Mouse (Mus musculus): ENCODE measurements around the gene Ccdc22.

Ccdc22 gene

DNA sequence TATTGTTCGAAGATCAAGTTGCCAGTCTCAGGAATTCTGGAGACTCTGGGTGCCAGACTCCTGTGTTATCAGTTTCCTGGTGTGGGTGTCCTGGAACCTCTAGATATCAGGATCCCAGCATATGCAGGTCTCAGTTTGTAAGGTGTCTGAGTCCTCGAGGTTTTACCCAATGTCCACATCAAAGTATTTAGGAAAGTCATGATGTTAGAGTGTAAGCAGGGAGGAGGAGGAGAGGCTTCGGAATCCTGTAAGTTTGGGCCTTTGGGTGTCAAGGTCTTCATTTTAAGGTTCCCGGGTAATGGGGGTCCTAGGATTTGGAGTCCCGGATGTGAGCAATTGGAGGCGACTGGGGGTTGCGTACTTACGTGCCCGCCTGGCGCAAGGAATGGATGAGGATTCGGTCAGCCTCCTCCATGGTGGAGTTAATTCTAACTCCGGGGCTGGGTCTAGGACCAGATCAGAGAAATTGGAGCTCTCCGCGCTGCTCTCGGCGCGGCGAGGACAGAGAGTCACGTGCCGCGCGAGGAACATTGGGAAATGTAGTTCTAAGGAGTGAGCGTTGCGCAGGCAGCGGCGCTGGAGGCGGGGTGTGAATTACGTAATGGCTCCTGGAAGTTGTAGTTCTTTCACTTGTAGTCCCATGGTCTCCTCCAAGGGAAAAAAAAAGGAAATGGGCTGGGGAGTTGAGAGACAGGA lies at the start of gene Ccdc22:
Ccdc22 (minus strand) TSS at position 639 of the 696 bp plus-strand sequence.
- CTCF ChIA-PET: interaction anchor here in 1 of 4 experiments (0.6 kb wide), 1 partner anchor 35 kb away, joined by 8 read pairs; no protein-coding TSS in a partner anchor
- POLR2A ChIA-PET: interaction anchor here in 1 of 4 experiments (0.6 to 1.0 kb wide), 5 partner anchors 9 to 470 kb away, joined by 3 to 5 read pairs (median 3); partner anchors contain the start of genes Gpkow, Ppp1r3f and Suv39h1

DNA sequence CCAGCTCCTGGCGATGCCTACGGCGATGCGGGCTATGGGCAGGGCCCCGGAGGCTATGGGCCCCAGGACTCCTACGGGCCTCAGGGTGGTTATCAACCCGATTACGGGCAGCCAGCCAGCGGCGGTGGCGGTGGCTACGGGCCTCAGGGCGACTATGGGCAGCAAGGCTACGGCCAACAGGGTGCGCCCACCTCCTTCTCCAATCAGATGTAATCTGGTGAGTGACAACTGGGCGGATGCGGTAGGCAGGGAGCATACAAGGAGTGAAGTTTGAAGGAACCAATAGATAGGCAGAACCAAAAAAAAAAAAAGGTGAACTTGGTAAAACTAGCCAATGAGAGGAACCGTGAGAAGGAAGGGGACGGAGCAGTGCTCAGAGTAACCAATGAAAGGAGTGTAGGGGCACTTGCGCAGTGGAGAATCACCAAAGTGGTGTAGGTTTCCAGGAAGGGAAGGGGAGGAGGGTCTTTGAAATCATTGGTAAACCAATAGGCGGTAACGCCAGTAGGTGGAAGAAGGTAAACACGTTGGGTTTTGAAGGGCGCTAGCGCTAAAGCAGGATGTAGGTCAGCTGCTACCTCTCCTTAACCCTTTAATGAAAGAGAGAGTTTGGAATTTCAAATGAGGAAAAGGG lies 43.5 kb upstream of the Ccdc22 start:
- ChIA-PET CTCF (no interaction called here), POLR2A (interaction anchor here in 3 of 4 experiments (0.6 to 1.7 kb wide), 11 partner anchors 10 to 350 kb away, joined by 3 to 14 read pairs (median 4); partner anchors contain the start of genes Clcn5 (in 1 of the 3) and Tfe3 (in 1 of the 3))

DNA sequence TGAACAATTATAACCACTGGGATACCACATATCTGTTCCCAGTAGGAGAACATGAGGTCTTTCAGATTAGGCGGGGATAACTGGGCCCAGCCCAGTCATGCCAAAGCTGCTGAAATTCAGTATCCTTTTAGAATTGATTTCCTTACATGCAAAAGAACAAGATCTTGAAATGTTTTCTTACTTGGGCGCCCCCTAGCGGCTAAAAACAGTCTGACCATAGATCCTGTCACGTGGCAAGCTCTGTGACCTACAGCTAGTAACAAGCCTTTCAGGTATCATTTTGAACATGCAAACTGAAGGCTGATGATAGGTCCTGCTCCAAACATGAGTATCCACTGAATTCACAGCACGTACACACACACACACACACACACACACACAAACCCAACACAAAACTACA lies 40.0 kb upstream of the Ccdc22 start:
- CTCF ChIA-PET: interaction anchor here in 3 of 4 experiments (0.5 to 1.6 kb wide), 18 partner anchors 8 to 735 kb away, joined by 3 to 7 read pairs (median 4); partner anchors contain the start of genes Gpkow (in 1 of the 3), Plp2 (in 1 of the 3) and Ppp1r3f (in 1 of the 3)
- POLR2A ChIA-PET: interaction anchor here in 3 of 4 experiments (0.6 to 1.6 kb wide), 16 partner anchors 8 to 223 kb away, joined by 3 to 7 read pairs (median 3); partner anchors contain the start of genes Plp2 (in 2 of the 3), Ppp1r3f (in 2 of the 3) and Wdr45 (in 1 of the 3)

DNA sequence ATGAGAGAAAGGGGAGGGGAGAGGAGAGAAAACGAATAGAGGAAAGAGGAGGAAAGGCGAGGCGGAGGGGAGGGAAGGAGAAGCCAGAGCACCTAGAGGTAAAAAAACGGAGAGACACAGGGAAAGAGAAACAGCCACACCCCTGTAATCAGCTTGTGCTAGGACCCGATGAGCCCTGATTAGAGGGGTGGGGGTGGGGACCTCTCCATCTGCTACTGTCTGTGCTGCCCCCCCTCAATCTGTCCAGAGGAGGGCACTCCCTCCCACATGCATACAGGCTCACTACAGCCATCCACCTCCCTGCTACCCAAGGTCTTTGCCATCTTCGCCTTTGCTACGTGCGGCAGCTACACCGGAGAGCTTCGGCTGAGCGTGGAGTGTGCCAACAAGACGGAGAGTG lies 35.5 kb upstream of the Ccdc22 start:
- POLR2A ChIA-PET: interaction anchor here in 2 of 4 experiments (0.6 to 0.9 kb wide), 3 partner anchors 189 to 313 kb away, joined by 3 read pairs; no protein-coding TSS in a partner anchor
- CTCF ChIA-PET: interaction anchor here in 2 of 4 experiments (0.6 to 0.7 kb wide), 2 partner anchors 18 to 318 kb away, joined by 3 read pairs; no protein-coding TSS in a partner anchor

DNA sequence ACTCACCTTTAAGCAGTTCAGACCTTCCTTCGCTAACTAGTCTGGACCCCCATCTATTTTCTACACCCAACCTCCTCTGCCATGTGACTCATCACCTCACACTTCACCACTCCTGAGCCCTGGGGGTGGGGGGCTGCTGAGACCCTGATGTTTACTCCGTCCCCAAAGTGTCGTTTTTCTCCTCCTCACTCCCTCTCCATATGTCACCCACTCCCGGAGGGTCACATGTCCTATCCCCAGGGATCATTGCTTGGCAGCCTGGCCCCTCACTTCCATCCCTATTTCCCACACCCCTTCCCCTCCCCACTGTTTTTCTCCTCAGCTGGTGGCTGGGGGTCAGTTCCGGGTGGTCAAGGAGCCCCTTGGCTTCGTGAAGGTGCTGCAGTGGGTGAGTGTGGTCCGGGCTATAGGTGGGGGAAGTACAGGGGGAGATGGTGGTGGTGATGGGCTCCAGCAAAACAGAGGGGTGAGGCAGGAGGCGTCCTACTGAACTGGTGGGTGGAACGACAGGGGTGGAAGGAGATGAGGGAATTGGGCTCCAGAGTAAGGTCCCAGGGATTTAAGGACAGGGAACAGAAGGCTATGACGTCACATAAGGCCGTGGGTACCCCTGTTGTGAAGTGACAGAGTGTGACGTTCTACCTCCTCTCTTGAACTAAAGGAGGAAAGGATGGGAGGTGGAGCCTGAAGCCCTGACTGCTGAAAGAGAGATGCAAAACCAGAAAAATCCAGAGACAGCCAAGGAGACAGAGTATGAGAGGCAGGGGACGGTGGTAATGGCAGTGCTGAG lies 34.4 kb upstream of the Ccdc22 start:
- CTCF ChIA-PET: interaction anchor here in 1 of 4 experiments (0.7 kb wide), 1 partner anchor 35 kb away, joined by 8 read pairs; no protein-coding TSS in a partner anchor
- POLR2A ChIA-PET: no interaction called here

DNA sequence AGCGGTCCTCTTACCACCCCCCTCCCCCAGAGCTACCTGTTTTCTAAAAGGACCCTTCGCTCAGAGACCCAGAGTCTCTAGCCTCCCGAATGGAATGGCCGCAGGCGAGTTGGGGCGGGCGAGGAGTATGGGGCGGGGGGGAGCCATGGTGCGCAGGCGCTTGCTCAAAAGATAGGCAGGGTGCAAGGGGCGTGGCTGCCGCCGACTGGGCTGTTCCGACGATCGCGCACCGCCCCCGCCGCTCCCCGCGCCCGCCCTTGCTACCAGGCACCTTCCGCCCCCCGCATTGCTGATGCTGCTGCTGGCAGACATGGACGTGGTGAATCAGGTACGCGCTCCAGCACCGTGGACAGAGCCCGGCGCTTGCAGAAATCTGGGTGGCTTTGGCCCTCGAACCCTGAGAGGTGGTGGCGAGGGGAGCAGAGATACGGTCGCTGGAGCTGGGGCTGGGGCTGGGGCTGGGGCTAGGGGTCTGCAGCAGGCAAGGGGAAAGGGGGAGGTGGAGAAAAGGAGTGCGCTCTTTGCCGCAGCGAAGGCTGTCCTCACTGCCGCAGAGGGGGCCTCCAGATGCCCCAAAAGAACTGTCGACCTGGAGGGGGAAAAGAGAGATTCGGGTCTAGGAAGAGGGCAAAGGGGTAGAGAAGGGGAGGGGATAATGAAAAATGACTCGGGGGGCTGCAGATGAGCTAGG lies 33.2 kb upstream of the Ccdc22 start, which contains the start of gene Syp:
Syp (plus strand) TSS at position 71 of the 691 bp plus-strand sequence.
- ChIA-PET POLR2A (interaction anchor here in 3 of 4 experiments (0.6 to 0.8 kb wide), 4 partner anchors 27 to 284 kb away, joined by 3 read pairs; no protein-coding TSS in a partner anchor), CTCF (no interaction called here)

DNA sequence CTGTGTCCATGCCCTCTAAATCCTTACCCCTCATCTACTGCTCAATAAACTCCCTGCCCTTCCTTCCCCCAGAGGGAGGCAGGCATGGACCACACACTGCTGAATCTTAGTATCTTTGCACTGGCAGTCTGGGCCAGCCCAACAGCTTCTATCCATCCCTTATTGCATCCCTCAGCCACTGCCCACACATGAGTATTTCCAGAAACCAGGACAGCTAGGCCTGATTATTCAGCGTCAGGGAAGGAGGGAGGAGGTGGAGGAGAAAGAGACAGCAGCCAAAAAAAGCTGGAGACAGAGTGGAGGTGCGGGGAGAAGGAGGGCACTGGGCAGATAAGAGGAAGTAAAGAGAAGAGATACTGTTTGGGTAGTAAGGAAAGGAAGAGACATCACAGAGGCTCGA lies 29.8 kb upstream of the Ccdc22 start:
- ChIA-PET POLR2A (no interaction called here), CTCF (interaction anchor here in 1 of 4 experiments (1.1 kb wide), 1 partner anchor 10 kb away, joined by 3 read pairs; no protein-coding TSS in a partner anchor)

DNA sequence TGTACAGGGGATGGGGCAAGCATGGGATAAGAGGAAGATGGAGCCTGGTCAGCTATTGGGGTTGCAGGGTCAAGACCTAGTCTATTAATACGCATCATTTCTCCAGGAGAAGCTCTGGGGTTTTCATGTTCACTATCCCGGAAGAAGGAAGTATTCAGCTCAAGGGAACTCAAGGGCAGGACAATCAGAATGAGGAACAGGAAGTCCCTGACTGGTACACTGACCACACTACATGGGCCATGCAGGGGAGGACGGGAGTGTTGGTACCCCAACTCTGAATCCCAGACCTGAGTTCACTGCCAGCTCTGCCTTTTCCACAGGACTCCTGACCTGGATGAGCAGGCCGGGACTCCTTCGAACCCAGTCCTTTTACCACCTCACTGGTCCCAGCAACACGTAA lies 27.2 kb upstream of the Ccdc22 start:
- POLR2A ChIA-PET: interaction anchor here in 1 of 4 experiments (0.5 kb wide), 1 partner anchor 36 kb away, joined by 3 read pairs; no protein-coding TSS in a partner anchor

DNA sequence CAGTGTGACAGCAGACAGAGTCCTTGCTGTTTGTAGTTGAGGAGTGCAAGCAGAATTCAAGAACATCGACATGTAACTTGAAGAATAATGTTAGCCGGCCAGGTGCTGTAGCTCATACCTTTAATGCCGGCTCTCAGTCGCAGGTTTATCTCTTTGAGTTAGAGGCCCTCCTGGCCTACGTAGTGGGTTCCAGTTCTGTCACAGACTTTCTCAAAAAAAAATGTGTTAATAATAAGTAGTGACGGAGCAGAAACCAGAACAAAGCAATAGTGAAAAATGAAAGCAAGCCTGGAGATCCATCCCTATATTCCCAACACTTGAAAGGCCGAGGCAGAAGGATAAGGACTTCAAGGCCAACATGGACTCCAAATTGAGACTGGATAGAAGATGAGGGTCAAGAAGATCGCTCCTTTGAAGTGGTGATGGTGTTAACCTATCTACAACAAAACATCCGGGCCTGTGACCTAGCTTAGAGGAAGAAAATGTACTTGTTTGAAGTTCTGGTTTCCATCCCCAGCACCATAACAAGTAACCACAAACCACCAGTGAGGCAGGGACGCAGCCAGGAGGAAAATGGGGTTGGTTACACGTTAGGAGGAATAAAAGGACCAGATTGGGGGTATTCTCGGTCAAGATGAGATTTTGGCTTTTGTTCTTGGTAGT lies 12.7 kb upstream of the Ccdc22 start:
- CTCF ChIA-PET: interaction anchor here in 1 of 4 experiments (0.6 kb wide), 1 partner anchor 517 kb away, joined by 3 read pairs; no protein-coding TSS in a partner anchor
- POLR2A ChIA-PET: no interaction called here

More for the DNA sequence above, 27.2 kb upstream of the Ccdc22 start:
- CTCF ChIA-PET: no interaction called here

DNA sequence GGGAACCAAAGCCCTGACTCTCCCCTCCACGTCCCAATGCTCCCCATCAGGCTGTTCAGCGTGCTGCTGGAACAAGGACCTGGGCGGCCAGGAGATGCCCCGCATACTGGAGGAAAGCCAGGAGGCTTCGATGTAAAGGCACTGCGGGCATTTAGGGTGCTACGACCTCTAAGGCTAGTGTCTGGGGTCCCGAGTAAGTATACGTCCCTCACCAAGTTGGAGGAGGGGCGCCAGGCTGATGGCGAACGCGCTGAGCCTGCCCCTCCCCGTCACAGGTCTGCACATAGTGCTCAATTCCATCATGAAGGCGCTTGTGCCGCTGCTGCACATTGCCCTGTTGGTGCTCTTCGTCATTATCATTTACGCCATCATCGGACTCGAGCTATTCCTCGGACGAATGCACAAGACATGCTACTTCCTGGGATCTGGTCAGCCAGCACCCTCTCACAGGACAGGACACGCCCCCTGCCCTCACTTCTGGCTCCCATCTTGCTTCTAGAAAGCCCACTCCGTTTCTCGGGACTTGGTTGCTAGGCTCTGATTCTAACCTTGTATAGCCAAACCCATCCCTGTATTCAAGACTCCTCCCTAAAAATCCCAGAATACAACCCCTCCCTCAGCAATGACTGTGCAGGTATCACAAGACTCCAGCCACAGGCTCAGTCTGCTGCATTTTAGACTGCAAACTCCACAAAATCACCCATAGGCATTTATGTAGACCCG lies 5.4 kb upstream of the Ccdc22 start:
- CTCF ChIA-PET: no interaction called here
- POLR2A ChIA-PET: no interaction called here

DNA sequence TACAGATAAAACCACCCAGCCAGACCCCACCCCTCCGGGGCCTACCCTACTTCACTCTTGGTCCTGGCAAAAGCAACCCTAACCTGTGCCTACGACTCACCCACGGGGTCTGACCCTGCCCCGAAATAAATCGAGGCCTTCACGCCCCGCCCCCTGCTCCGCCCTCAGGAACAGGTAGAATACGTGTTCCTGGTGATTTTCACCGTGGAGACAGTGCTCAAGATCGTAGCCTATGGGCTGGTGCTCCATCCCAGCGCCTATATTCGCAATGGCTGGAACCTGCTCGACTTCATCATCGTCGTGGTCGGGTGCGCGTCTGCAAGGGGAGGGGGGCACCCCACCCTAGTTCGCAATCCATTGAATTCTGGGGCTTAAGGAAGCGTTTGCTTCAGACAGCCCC lies 4.7 kb upstream of the Ccdc22 start:
- POLR2A ChIA-PET: no interaction called here

DNA sequence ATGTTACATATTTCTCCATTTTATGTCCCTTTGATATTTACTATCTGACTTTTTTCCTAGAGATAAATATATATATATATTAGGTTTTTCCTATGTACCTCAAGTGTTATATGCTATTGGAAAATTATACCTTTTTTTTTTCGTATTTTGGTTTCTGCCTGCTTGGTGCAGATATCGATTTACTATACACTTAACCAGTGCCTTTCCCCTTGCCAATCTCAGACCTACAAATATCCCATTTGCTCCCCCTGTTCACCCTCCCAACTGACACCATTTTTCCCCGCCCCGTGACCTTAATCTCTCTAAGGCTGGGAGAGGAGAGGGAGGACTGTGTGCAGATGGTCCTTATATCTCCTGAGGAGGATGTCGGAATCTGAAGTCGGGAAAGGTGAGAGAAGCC lies 1.5 kb upstream of the Ccdc22 start, which contains the start of gene Cacna1f:
Cacna1f (plus strand) TSS at position 301 of the 400 bp plus-strand sequence.
- CTCF ChIA-PET: no interaction called here

More for the DNA sequence above, 4.7 kb upstream of the Ccdc22 start:
- CTCF ChIA-PET: no interaction called here

DNA sequence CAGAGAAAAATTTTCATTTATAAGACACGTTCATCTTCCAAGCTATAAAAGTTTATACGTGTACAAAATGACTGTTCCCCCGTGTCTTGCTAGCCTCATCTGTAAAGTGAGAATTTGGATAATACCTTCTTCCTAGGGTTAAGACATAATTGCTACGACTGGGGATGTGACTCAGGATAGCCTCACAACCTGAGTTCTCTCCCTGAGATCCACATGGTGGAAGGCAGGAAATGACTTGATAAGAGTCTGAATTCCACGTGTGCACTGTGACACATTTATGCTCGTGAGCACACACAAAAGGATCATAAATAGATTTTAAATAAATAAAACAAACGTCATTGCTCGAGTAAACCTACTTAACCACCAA lies 241 bp upstream of the Ccdc22 start:
- CTCF ChIA-PET: no interaction called here
- POLR2A ChIA-PET: interaction anchor here in 1 of 4 experiments (0.6 to 1.0 kb wide), 5 partner anchors 10 to 469 kb away, joined by 3 to 5 read pairs (median 3); partner anchors contain the start of genes Gpkow, Ppp1r3f and Suv39h1

More for the DNA sequence above, 1.5 kb upstream of the Ccdc22 start, which contains the start of gene Cacna1f:
- POLR2A ChIA-PET: interaction anchor here in 1 of 4 experiments (1.1 kb wide), 1 partner anchor 117 kb away, joined by 3 read pairs; no protein-coding TSS in a partner anchor

DNA sequence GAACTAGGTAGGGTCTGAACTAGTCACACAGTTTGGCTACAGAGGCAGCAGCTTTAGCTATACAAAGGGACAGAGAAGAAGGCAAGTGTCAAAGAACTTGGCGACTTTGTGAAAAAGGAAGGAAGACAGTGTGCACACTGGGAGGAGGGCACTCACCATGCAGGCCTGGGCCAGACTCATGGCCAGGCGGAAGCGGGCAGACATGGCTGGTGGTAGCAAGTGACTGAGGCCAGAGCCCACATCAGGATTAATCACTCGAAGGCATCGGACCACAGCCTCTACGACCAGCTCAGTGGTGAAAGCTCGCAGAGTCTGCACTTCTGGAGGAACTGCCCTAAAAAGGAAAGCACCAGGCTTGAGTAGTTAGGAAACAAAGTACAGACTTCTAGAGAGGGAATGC lies 1.3 kb downstream of the Ccdc22 start:
- ChIA-PET CTCF (no interaction called here), POLR2A (interaction anchor here in 3 of 4 experiments (0.6 to 1.3 kb wide), 5 partner anchors 9 to 76 kb away, joined by 3 to 5 read pairs (median 3); no protein-coding TSS in a partner anchor)

DNA sequence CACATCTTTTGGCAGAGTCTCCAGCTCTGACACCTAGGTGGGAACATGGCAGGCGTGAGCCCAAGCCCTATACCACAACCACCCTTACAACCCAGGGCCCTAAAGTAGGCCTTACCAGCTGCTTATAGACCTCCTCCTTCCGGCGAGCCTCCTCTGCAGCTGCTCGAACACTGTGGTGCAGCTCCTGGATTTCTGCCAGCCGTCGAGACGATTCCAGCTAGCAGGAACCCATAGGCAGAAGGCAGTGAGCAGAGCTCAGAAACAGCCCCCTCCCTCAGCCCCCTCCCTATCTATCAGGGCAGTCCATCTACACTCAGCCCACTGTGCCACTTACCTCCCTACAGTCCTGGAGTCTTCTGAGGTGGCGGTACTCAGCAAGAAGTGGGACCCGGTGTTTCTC lies 9.9 kb downstream of the Ccdc22 start:
- CTCF ChIA-PET: no interaction called here
- POLR2A ChIA-PET: interaction anchor here in 2 of 4 experiments (1.0 to 1.1 kb wide), 2 partner anchors 10 to 171 kb away, joined by 3 read pairs; partner anchors contain the start of gene Ccdc22 (in 1 of the 2)

DNA sequence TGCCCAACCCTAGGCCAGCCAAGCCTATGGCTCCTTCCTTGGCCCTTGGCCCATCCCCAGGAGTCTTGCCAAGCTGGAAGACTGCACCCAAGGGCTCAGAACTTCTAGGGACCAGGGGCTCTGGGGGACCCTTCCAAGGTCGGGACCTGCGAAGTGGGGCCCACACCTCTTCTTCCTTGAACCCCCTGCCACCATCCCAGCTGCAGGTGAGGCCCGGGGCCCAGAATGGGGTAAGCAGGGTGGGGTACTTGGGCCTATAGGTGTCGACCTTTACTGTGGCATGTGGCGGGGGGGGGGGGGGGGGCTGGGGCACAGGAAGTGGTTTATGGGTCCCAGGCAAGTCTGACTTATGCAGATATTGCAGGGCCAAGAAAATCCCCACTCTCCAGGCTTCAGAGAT lies 19.0 kb downstream of the Ccdc22 start:
- ChIA-PET CTCF (no interaction called here), POLR2A (no interaction called here)

DNA sequence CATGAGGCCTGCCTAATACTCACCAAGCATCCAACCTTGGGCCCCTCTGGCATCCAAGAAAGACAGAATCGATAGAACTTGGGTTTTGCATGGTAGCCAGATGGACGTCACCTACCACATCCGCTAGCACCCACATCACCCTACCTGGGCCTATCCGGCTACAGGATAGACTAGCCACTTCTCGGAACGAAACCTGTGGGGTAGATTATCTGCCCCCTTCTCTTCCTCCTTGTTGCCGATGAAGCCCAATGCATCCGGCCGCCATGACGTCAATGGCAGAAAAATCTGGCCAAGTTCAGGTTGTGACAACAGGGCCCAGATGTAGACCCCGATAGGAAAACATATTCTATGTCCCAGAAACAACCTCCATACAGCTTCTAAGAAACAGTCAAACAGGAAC lies 21.4 kb downstream of the Ccdc22 start:
- ChIA-PET POLR2A (interaction anchor here in 1 of 4 experiments (1.1 kb wide), 1 partner anchor 148 kb away, joined by 3 read pairs; no protein-coding TSS in a partner anchor), CTCF (interaction anchor here in 1 of 4 experiments (0.6 kb wide), 1 partner anchor 1576 kb away, joined by 3 read pairs; no protein-coding TSS in a partner anchor)
